Mouse (Mus musculus): Measurements from ENCODE around the gene Pdia3. TPM values are rescaled to one million over a fixed set of nuclear protein-coding genes. Genes with fewer than 3 reads are reported as not detected.

The Pdia3 gene
- polyA plus RNA-seq, 1 experiment from 2014 or later: 524 TPM

- H3K27ac ChIP-seq (replicated peaks): no peak overlapping the region
- no peak for ATAC-seq (ENCODE audit: extremely low read depth, insufficient number of reproducible peaks, low FRiP score, low TSS enrichment)
Measured at GRCm38 (mm10) chr2:121415103-121415502, 1.5 kb downstream of the Pdia3 start.

GRCm38 (mm10) chr2:121415591-121415990, 2.0 kb downstream of the Pdia3 start:
- Histone ChIP-seq H3K4me2 (peak overlapping the region; percentile 82), H3K9ac (peak overlapping the region; percentile 100), H3K27me3 (replicated peaks) (no peaks in the 10 kb centered on the region), H3K4me3 (peak overlapping the region; percentile 100), H3K27ac (replicated peaks) (no peak overlapping the region; the same call in 1 of the 2 replicates), H3K36me3 (peaks cover 43% of the 10 kb centered on the region), H3K4me1 (peaks cover 42% of the 10 kb centered on the region), H3K9me3 (no peaks in the 10 kb centered on the region)
- ATAC-seq (ENCODE audit: extremely low read depth, insufficient number of reproducible peaks, low FRiP score, low TSS enrichment): no peak
- 56% methylated on average over 3 of the region's 3 CpGs for WGBS

More at GRCm38 (mm10) chr2:121415103-121415502, 1.5 kb downstream of the Pdia3 start:
- Histone ChIP-seq H3K4me1 (peaks cover 42% of the 10 kb centered on the region), H3K9me3 (no peaks in the 10 kb centered on the region), H3K4me3 (peak overlapping the region; percentile 100), H3K27me3 (replicated peaks) (no peaks in the 10 kb centered on the region), H3K4me2 (peak overlapping the region; percentile 82), H3K9ac (peak overlapping the region; percentile 100), H3K36me3 (peaks cover 39% of the 10 kb centered on the region)
- WGBS: 35% methylated on average over 3 of the region's 3 CpGs

- peak overlapping the region; percentile 100 for H3K4me3 ChIP-seq
- no peaks in the 10 kb centered on the region for H3K9me3 ChIP-seq
- no peaks in the 10 kb centered on the region for H3K27me3 ChIP-seq (replicated peaks)
- no peak for ATAC-seq (ENCODE audit: extremely low read depth, insufficient number of reproducible peaks, low FRiP score, low TSS enrichment)
- H3K27ac ChIP-seq (replicated peaks): no peak overlapping the region
- peaks cover 42% of the 10 kb centered on the region for H3K4me1 ChIP-seq
- WGBS: 79% methylated on average over 6 of the region's 6 CpGs
- H3K36me3 ChIP-seq: peaks cover 50% of the 10 kb centered on the region
- H3K4me2 ChIP-seq: peak overlapping the region; percentile 82
- no peak overlapping the region for H3K9ac ChIP-seq
Measured at GRCm38 (mm10) chr2:121416356-121416755, 2.8 kb downstream of the Pdia3 start.

GRCm38 (mm10) chr2:121418476-121418875, 4.9 kb downstream of the Pdia3 start:
- no peak for ATAC-seq (ENCODE audit: extremely low read depth, insufficient number of reproducible peaks, low FRiP score, low TSS enrichment)
- no peak overlapping the region for H3K4me2 ChIP-seq
- peaks cover 36% of the 10 kb centered on the region for H3K4me1 ChIP-seq
- WGBS: 83% methylated on average over 3 of the region's 3 CpGs
- no peaks in the 10 kb centered on the region for H3K27me3 ChIP-seq (replicated peaks)
- H3K9ac ChIP-seq: no peak overlapping the region
- H3K27ac ChIP-seq (replicated peaks): no peak overlapping the region
- peaks cover 70% of the 10 kb centered on the region for H3K36me3 ChIP-seq
- H3K9me3 ChIP-seq: no peaks in the 10 kb centered on the region
- no peak overlapping the region for H3K4me3 ChIP-seq

GRCm38 (mm10) chr2:121423166-121423565, 9.6 kb downstream of the Pdia3 start:
- ATAC-seq (ENCODE audit: extremely low read depth, insufficient number of reproducible peaks, low FRiP score, low TSS enrichment): no peak
- Histone ChIP-seq H3K36me3 (peaks cover 94% of the 10 kb centered on the region), H3K27me3 (replicated peaks) (no peaks in the 10 kb centered on the region), H3K4me1 (peaks cover 5% of the 10 kb centered on the region; the same call in 1 of the 2 replicates), H3K27ac (replicated peaks) (no peak overlapping the region), H3K4me3 (no peak overlapping the region), H3K4me2 (no peak overlapping the region), H3K9me3 (no peaks in the 10 kb centered on the region), H3K9ac (no peak overlapping the region)
- WGBS: 89% methylated on average over 2 of the region's 2 CpGs

- Histone ChIP-seq H3K4me3 (no peak overlapping the region), H3K9ac (no peak overlapping the region), H3K4me2 (no peak overlapping the region), H3K9me3 (no peaks in the 10 kb centered on the region), H3K36me3 (peaks cover 99% of the 10 kb centered on the region), H3K4me1 (no peaks in the 10 kb centered on the region), H3K27ac (replicated peaks) (no peak overlapping the region), H3K27me3 (replicated peaks) (no peaks in the 10 kb centered on the region)
- WGBS: 88% methylated on average over 2 of the region's 2 CpGs
- no peak for ATAC-seq (ENCODE audit: extremely low read depth, insufficient number of reproducible peaks, low FRiP score, low TSS enrichment)
Measured at GRCm38 (mm10) chr2:121425890-121426289, 12.3 kb downstream of the Pdia3 start.

- H3K9me3 ChIP-seq: no peaks in the 10 kb centered on the region
- H3K27me3 ChIP-seq (replicated peaks): no peaks in the 10 kb centered on the region
- no peak for ATAC-seq (ENCODE audit: extremely low read depth, insufficient number of reproducible peaks, low FRiP score, low TSS enrichment)
- WGBS: 94% methylated on average over 1 of the region's 1 CpGs
- no peak overlapping the region for H3K4me2 ChIP-seq
- no peak overlapping the region for H3K4me3 ChIP-seq
- H3K9ac ChIP-seq: no peak overlapping the region
- peaks cover 99% of the 10 kb centered on the region for H3K36me3 ChIP-seq
- no peaks in the 10 kb centered on the region for H3K4me1 ChIP-seq
- no peak overlapping the region for H3K27ac ChIP-seq (replicated peaks)
Measured at GRCm38 (mm10) chr2:121434854-121435253, 21.3 kb downstream of the Pdia3 start.

- Histone ChIP-seq H3K4me3 (no peak overlapping the region), H3K36me3 (peaks cover 50% of the 10 kb centered on the region), H3K9me3 (no peaks in the 10 kb centered on the region), H3K27me3 (replicated peaks) (peaks cover 16% of the 10 kb centered on the region), H3K4me1 (peaks cover 17% of the 10 kb centered on the region), H3K27ac (replicated peaks) (no peak overlapping the region), H3K4me2 (no peak overlapping the region), H3K9ac (no peak overlapping the region)
- 66% methylated on average over 4 of the region's 4 CpGs for WGBS
- ATAC-seq (ENCODE audit: extremely low read depth, insufficient number of reproducible peaks, low FRiP score, low TSS enrichment): no peak
Measured at GRCm38 (mm10) chr2:121439746-121440145, 26.2 kb downstream of the Pdia3 start.

- WGBS: 54% methylated on average over 5 of the region's 5 CpGs
- no peak overlapping the region for H3K4me2 ChIP-seq
- H3K9me3 ChIP-seq: no peaks in the 10 kb centered on the region
Measured at GRCm38 (mm10) chr2:121440834-121441605, 27.4 kb downstream of the Pdia3 start.

GRCm38 (mm10) chr2:121441800-121442199, 28.2 kb downstream of the Pdia3 start:
- Histone ChIP-seq H3K4me2 (peak overlapping the region; percentile 99), H3K4me1 (peaks cover 17% of the 10 kb centered on the region), H3K4me3 (peak overlapping the region; percentile 63), H3K27me3 (replicated peaks) (peaks cover 16% of the 10 kb centered on the region), H3K9ac (peak overlapping the region; percentile 77), H3K36me3 (peaks cover 30% of the 10 kb centered on the region), H3K27ac (replicated peaks) (no peak overlapping the region), H3K9me3 (no peaks in the 10 kb centered on the region)
- no peak; the same call in 1 of the 2 replicates for ATAC-seq (ENCODE audit: extremely low read depth, insufficient number of reproducible peaks, low FRiP score, low TSS enrichment)
- WGBS: 9% methylated on average over 11 of the region's 11 CpGs

More at GRCm38 (mm10) chr2:121440834-121441605, 27.4 kb downstream of the Pdia3 start:
- Histone ChIP-seq H3K36me3 (peaks cover 37% of the 10 kb centered on the region), H3K4me3 (no peak overlapping the region), H3K27ac (replicated peaks) (no peak overlapping the region), H3K9ac (no peak overlapping the region), H3K4me1 (peaks cover 17% of the 10 kb centered on the region), H3K27me3 (replicated peaks) (peaks cover 16% of the 10 kb centered on the region)
- no peak for ATAC-seq (ENCODE audit: extremely low read depth, insufficient number of reproducible peaks, low FRiP score, low TSS enrichment)

- Histone ChIP-seq H3K4me2 (peak overlapping the region; percentile 99), H3K27ac (replicated peaks) (no peak overlapping the region), H3K27me3 (replicated peaks) (peaks cover 16% of the 10 kb centered on the region), H3K4me1 (peaks cover 18% of the 10 kb centered on the region), H3K9me3 (no peaks in the 10 kb centered on the region), H3K4me3 (peak overlapping the region; percentile 63), H3K9ac (peak overlapping the region; percentile 77), H3K36me3 (peaks cover 24% of the 10 kb centered on the region)
- ATAC-seq (ENCODE audit: extremely low read depth, insufficient number of reproducible peaks, low FRiP score, low TSS enrichment): peak; percentile 89
- 1% methylated on average over 30 of the region's 30 CpGs for WGBS
Measured at GRCm38 (mm10) chr2:121442259-121443067, 28.9 kb downstream of the Pdia3 start.

All from heart, embryonic 13.5 days (tissue).